Mouse (Mus musculus) heart, embryonic 14.5 days (tissue): ENCODE data around the gene Bag5. TPM values are rescaled to one million over a fixed set of nuclear protein-coding genes. Genes with fewer than 3 reads are reported as not detected.

Experiments used
- ATAC-seq: fragments of 200-750 bp; cut with Nextera tagmentation; 2 replicates; pipeline ENCODE4 v1.8.0; 2017; ENCODE audit warnings: low read depth, moderate TSS enrichment; ENCODE audit not compliant: insufficient number of reproducible peaks, insufficient read depth, low FRiP score
- H3K27ac ChIP-seq, 2 experiments: fragments of 200-500 bp in 1 of 2; fragments of 300-500 bp in 1 of 2; sonication (generic) in 1 of 2; replicated peaks in 1 of 2; 2 replicates each; pipeline ENCODE4 v1.5.1; 2012 to 2014; ENCODE audit warnings: low read depth in 2 of 2, low read length in 2 of 2, control low read depth in 1 of 2, mild to moderate bottlenecking in 1 of 2, mixed read lengths in 1 of 2; ENCODE audit not compliant: control insufficient read depth in 1 of 2, insufficient read depth in 1 of 2
- H3K27me3 ChIP-seq: fragments of 300-500 bp; sonication (generic); 2 replicates; pipeline ENCODE4 v1.6.1; 2014; ENCODE audit warnings: mild to moderate bottlenecking, low read length, control low read depth; ENCODE audit not compliant: control insufficient read depth, insufficient read depth
- H3K36me3 ChIP-seq: fragments of 300-500 bp; sonication (generic); 2 replicates; pipeline ENCODE4 v1.6.1; 2014; ENCODE audit warnings: mild to moderate bottlenecking, control low read depth, low read length, mixed read lengths; ENCODE audit not compliant: control insufficient read depth, insufficient read depth
- H3K4me1 ChIP-seq, 2 experiments: fragments of 200-500 bp in 1 of 2; fragments of 300-500 bp in 1 of 2; sonication (generic) in 1 of 2; 2 replicates each; pipeline ENCODE4 v1.6.1; 2012 to 2014; ENCODE audit warnings: low read length in 2 of 2, control low read depth in 1 of 2, mixed read lengths in 1 of 2; ENCODE audit not compliant: control insufficient read depth in 2 of 2, insufficient read depth in 2 of 2
- H3K4me2 ChIP-seq: fragments of 300-500 bp; sonication (generic); 2 replicates; pipeline ENCODE4 v1.6.1; 2014; ENCODE audit warnings: mild to moderate bottlenecking, low read length
- H3K4me3 ChIP-seq, 2 experiments: fragments of 200-500 bp in 1 of 2; fragments of 300-500 bp in 1 of 2; sonication (generic) in 1 of 2; 2 replicates each; pipeline ENCODE4 v1.5.1; 2012 to 2014; ENCODE audit warnings: low read length in 2 of 2, mild to moderate bottlenecking in 2 of 2, control low read depth in 1 of 2, low read depth in 1 of 2, moderate library complexity in 1 of 2; ENCODE audit not compliant: control insufficient read depth in 1 of 2, insufficient read depth in 1 of 2
- H3K9ac ChIP-seq: fragments of 300-500 bp; sonication (generic); 2 replicates; pipeline ENCODE4 v1.6.1; 2014; ENCODE audit warnings: mild to moderate bottlenecking, low read length
- H3K9me3 ChIP-seq: fragments of 300-500 bp; sonication (generic); 2 replicates; pipeline ENCODE4 v1.6.1; 2016; ENCODE audit warnings: low read length, control low read depth; ENCODE audit not compliant: control insufficient read depth
- WGBS: fragments of 180-500 bp; shearing (Covaris S2); extraction: QIAGEN DNeasy Blood & Tissue Kit; methylation state at CpG from one replicate; pipeline ENCODE4 v1.1.7; 2014; 5-methylcytosine and 5-hydroxymethylcytosine counted together
- polyA plus RNA-seq: library from polyadenylated mRNA; unstranded; fragments of >200 nt; fragmentation: Nextera tagmentation; extraction: Ambion mirVana; gene quantifications from 2 replicates; pipeline ENCODE4 v1.2.1, GENCODE M21; 2014

The Bag5 gene
- polyA plus RNA-seq, 1 experiment from 2014 or later, result 42.1 TPM

DNA sequence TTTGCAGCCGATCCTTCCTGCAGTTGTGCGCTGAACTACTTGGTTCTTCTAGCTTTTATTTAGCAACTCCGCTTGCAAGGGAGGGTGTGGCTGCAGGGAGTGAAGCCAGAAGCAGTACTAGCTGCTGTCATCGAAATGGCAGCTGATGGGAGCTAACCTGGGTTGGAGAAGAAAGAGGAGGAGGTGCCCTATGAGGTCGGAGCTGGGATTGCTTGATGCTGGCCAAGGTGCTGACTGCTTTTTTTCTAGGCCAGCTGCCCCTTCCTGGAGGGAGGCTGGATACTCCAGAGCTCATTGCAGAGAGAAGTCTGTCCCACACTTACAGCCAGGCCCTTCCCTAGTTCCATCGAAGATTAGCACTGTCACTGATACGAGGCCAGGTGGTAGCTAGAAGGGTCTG is 34.1 kb downstream of the Bag5 start:
- H3K9ac ChIP-seq, result peak overlapping the region; percentile 78
- no peaks in the 10 kb centered on the region for H3K27me3 ChIP-seq
- ATAC-seq, result no peak
- no peaks in the 10 kb centered on the region for H3K9me3 ChIP-seq
- peak overlapping the region; percentile 69 to 71 for H3K4me3 ChIP-seq
- no peak overlapping the region for H3K27ac ChIP-seq
- 31% methylated on average over 7 of the region's 7 CpGs for WGBS
- H3K4me2 ChIP-seq, result peak overlapping the region; percentile 91
- H3K36me3 ChIP-seq, result peaks cover 17% of the 10 kb centered on the region
- peaks cover 32 to 55% of the 10 kb centered on the region in 2 experiments for H3K4me1 ChIP-seq

DNA sequence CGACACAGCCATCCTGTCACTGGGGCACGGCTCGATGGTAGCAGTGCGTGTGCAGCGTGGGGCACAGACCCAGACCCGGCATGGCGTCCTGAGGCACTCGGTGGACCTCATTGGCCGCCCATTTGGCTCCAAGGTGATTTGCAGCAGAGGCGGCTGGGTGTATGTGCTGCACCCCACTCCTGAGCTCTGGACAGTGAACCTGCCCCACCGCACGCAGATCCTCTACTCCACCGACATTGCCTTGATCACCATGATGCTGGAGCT is 34.5 kb downstream of the Bag5 start:
- H3K4me2 ChIP-seq, result peak overlapping the region; percentile 91
- H3K4me1 ChIP-seq, result peaks cover 33 to 55% of the 10 kb centered on the region in 2 experiments
- peak overlapping the region; percentile 69 to 71 for H3K4me3 ChIP-seq
- WGBS, result 5% methylated on average over 13 of the region's 13 CpGs
- H3K9me3 ChIP-seq, result no peaks in the 10 kb centered on the region
- ATAC-seq, result no peak
- peak overlapping the region in 1 of 2 experiments; percentile 98; a peak in 1 of 4 replicates for H3K27ac ChIP-seq
- no peaks in the 10 kb centered on the region for H3K27me3 ChIP-seq
- H3K36me3 ChIP-seq, result peaks cover 16% of the 10 kb centered on the region
- H3K9ac ChIP-seq, result peak overlapping the region; percentile 78

DNA sequence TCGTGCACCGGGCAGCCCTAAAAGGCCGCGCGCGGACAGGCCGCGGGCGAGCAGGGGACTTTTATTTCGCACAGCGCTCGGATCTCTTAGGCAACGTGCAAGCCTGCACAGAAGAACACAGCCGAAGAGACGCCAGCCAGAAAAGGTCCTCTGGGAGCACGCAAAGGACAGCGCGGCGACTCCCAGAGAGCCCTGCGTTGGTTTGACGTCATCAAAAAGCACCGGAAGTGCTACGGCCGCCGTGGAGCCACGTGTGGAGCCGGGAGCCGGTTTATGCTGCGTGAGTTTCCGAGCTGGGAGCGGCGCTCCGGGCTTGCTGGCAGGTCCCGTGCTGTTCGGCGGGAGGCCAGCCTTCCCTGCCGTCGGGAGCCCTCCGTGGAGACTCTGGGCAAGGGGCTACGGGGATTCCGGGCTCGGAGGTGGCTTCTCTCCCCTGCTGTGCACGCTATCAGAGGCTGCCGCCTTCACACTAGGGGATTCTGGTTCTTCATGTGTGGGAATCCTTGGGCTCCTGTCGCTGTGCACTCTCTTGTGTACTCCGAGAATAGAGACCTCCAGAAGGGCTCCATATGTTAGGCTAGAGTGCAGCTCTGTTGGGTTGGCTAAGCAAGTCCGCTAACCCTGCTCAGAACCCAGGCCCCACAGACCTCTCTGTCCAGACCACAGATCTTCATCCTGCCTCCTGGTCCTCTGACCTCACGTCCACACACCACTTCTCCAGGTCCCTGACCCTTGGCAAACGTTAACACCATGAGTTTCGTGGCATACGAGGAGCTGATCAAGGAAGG is 35.0 kb downstream of the Bag5 start, which contains the start of gene Trmt61a:
TSS of gene Trmt61a (plus strand) at position 224 of the 788 bp plus-strand sequence.
- Histone ChIP-seq H3K36me3 (peaks cover 13% of the 10 kb centered on the region), H3K4me2 (peak within 1 kb of the TSS; percentile 91), H3K4me3 (peak within 1 kb of the TSS; percentile 69 to 71), H3K4me1 (peaks cover 28 to 50% of the 10 kb centered on the region in 2 experiments), H3K27me3 (no peaks in the 10 kb centered on the region), H3K9ac (peak within 1 kb of the TSS; percentile 78), H3K9me3 (no peaks in the 10 kb centered on the region), H3K27ac (peak within 1 kb of the TSS; percentile 95 to 98)
- ATAC-seq, result peak; percentile 82
- under 1% methylated on average over 51 of the region's 51 CpGs for WGBS

DNA sequence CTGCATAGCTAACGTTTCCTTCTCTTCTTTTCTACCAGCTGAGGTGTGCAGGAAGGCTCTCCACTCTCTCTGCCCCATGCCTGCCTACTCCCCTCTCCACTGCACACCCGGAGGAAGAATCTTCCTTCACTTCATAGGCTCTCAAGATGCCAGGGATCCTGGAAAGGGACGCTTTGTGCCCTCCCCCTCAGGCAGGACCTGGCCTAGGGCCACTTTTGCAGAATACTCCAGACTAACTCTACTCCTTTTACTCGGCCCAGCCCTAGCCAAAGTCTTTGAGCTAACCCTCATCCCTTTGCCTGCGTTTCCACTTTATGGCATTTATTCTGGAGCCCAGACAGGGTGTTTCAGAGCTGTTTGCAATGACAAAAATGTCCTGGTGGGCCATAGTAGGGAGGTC is 35.6 kb downstream of the Bag5 start:
- Histone ChIP-seq H3K27me3 (no peaks in the 10 kb centered on the region), H3K4me1 (peaks cover 29 to 48% of the 10 kb centered on the region in 2 experiments), H3K27ac (peak overlapping the region; percentile 95 to 98), H3K4me2 (peak overlapping the region; percentile 91), H3K36me3 (peaks cover 13% of the 10 kb centered on the region), H3K9ac (peak overlapping the region; percentile 78), H3K9me3 (no peaks in the 10 kb centered on the region), H3K4me3 (peak overlapping the region; percentile 69 to 71)
- WGBS, result 17% methylated on average over 5 of the region's 5 CpGs
- ATAC-seq, result no peak; the same call in 1 of the 2 replicates

DNA sequence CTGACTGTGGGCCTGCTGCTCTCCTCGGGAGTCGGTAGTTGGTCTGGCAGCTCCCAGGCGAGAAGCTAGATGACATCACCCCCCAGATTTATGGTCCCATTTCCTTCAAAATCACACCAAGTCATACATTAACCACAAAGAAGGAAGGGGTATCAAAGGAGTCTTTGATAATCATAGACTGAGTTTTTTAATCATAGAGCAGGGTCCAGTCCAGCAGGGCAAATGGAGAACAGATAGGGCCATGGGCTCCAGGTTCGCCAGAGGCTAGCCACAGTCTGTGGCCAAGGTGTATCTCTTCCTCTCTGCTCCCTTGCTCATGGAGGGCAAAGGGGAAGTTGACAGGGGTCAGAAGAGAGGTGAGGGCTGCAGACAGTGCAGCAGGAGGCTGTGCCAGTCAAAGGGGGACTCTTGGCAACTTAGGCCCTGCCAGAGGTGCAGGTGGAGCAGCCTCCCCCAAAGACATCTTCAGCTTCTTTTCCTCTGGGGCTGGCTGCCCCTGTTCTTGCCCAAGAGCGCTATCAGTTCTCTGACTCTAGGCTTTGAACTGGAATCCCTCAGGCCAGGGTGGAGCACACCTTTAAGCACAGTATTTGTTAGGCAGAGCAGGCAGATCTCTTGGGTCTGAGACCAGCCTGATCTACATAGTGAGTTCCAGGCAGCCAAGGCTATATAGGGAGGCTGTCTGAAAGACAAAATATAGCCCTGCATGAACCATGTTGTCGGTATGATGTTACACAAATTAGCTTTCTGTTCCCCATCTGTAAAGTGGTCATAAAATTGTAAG is 37.1 kb downstream of the Bag5 start:
- Histone ChIP-seq H3K4me2 (no peak overlapping the region), H3K4me1 (peaks cover 23 to 48% of the 10 kb centered on the region in 2 experiments), H3K9me3 (no peaks in the 10 kb centered on the region), H3K27ac (no peak overlapping the region), H3K9ac (no peak overlapping the region), H3K4me3 (no peak overlapping the region), H3K36me3 (peaks cover 5% of the 10 kb centered on the region), H3K27me3 (no peaks in the 10 kb centered on the region)
- ATAC-seq, result no peak
- 84% methylated on average over 6 of the region's 6 CpGs for WGBS

DNA sequence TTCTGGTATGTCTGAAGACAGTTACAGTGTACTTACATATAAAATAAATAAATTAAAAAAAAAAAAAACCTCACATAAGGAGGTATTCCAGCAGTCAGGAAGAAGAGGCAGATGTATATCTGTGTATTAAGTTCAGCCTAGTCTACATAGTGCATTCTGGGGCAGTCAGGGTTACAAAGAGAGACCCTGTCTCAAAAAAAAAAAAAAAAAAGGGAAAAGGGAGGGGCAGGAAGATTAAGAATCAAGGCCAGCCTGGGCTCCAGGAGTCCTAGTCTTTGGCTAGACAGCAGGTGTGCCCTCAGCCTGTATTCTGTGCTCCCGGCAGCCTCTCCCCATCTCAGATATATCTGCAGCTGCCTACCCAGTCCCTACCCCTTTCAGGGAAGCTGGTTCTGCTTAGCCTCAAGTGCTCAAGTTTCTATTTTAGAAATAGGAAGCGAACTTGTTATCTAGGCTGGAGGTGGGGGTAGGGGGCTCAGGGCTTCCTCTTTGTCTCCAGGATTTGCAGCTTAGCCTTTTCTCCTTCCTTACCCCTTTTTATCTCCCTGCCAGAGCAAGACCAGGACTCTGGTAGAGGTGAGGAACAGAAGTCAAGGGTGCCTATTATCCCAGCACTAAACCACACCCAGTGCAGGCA is 38.1 kb downstream of the Bag5 start:
- H3K4me3 ChIP-seq, result no peak overlapping the region
- H3K27me3 ChIP-seq, result no peaks in the 10 kb centered on the region
- 5% methylated on average over 2 of the region's 2 CpGs for WGBS
- H3K9ac ChIP-seq, result no peak overlapping the region; the same call in 1 of the 2 replicates
- H3K4me1 ChIP-seq, result peaks cover 27 to 57% of the 10 kb centered on the region in 2 experiments
- no peak overlapping the region for H3K4me2 ChIP-seq
- H3K36me3 ChIP-seq, result no peaks in the 10 kb centered on the region
- no peaks in the 10 kb centered on the region for H3K9me3 ChIP-seq
- H3K27ac ChIP-seq, result 0 out of 4 replicates have a peak overlapping the region, but pooled peaks of 1 of the 2 experiments have one; percentile 14
- ATAC-seq, result no peak

DNA sequence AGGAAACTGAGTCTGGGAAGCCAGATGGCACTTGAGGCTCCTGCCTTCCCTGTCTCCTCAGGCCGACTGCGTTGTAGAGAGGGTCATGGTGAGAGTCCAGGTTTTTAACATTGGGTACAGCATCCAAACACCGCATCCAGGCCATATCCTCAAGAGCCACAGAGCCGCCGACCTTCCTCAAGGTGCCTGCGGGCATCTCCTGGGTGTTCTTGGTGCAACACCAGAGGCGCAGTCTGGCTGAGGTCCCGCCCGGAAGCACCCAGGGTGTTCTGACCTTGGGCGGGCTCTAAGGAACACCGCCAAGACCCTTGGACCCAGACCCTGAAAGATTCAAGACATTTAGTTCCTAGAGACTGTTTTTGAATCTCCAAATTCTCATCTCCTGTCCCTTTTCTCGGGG is 40.5 kb downstream of the Bag5 start:
- H3K9ac ChIP-seq, result peak overlapping the region; percentile 81
- peaks cover 6% of the 10 kb centered on the region; the same call in 1 of the 2 replicates for H3K36me3 ChIP-seq
- peak overlapping the region; percentile 54 to 69 for H3K4me3 ChIP-seq
- no peaks in the 10 kb centered on the region for H3K27me3 ChIP-seq
- peak overlapping the region; percentile 99 for H3K4me2 ChIP-seq
- peaks cover 27 to 52% of the 10 kb centered on the region in 2 experiments for H3K4me1 ChIP-seq
- H3K9me3 ChIP-seq, result no peaks in the 10 kb centered on the region
- H3K27ac ChIP-seq, result no peak overlapping the region
- 8% methylated on average over 12 of the region's 12 CpGs for WGBS
- ATAC-seq, result no peak
